Mouse (Mus musculus) stomach, postnatal 0 days (tissue): ENCODE data around the gene Strn4.

Source experiments
- CTCF ChIP-seq: IDR thresholded peaks from 2 replicates; pipeline ENCODE4 v1.5.1; 2016; ENCODE audit warnings: antibody characterized with exemption, low read depth, mild to moderate bottlenecking, moderate library complexity
- EP300 ChIP-seq: optimal IDR thresholded peaks from 2 replicates; pipeline ENCODE3; 2016; ENCODE audit warnings: antibody characterized with exemption

GRCm38 (mm10) chr7:16827274-16827673 lies 11.6 kb downstream of the Strn4 start:
- TF ChIP-seq CTCF (no peak), EP300 (no peak)
